Mouse (Mus musculus) heart, postnatal 0 days (tissue): Measurements from ENCODE around the gene Fv1.

Experiments
- CTCF ChIP-seq: IDR thresholded peaks from 2 replicates; pipeline ENCODE4 v1.5.1; 2016; ENCODE audit warnings: antibody characterized with exemption, control low read depth, low read depth
- EP300 ChIP-seq: IDR thresholded peaks from 2 replicates; pipeline ENCODE4 v1.6.1; 2016; ENCODE audit warnings: antibody characterized with exemption, low read depth

- TF ChIP-seq EP300 (no peak), CTCF (no peak)
Measured at GRCm38 (mm10) chr4:147879456-147879855, 10.7 kb downstream of the Fv1 start.
